Mouse (Mus musculus): ENCODE results near the gene Eya3. TPM values are rescaled to one million over a fixed set of nuclear protein-coding genes. Genes with fewer than 3 reads are reported as not detected.

The Eya3 gene
- polyA plus RNA-seq, 1 experiment from 2014 or later: 12.8 TPM

DNA sequence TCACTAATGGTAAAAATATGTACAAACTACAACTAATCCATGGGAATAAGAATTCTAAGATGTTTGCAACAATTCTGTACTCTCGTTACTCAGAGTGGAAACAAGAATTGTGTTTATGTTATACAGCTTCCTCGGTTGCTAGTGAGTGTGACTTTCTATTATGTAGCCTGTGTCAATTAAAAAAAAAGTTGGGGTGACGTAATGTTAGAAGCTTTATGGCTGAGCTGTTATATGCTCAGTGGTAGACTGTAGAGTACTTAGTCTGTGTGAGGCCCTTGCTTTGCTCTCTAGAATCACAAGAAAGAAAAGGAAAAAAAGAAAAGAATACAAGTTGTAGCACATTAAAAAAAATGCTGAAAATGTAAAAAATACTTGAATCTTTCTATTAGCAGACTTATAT, 15.0 kb downstream of the Eya3 start:
- Histone ChIP-seq H3K27me3 (ENCODE audit: insufficient read depth, low read length) (no peaks in the 10 kb centered on the region), H3K27ac (no peak overlapping the region), H3K9ac (ENCODE audit: low read depth, low read length) (no peak overlapping the region), H3K4me1 (replicated peaks; ENCODE audit: insufficient read depth, low read length) (0 out of 2 replicates have a peak, but pooled peaks cover 3% of the 10 kb centered on the region), H3K4me2 (ENCODE audit: low read length) (no peak overlapping the region), H3K9me3 (replicated peaks; ENCODE audit: low read length) (no peaks in the 10 kb centered on the region), H3K36me3 (ENCODE audit: insufficient read depth, low read length) (0 out of 2 replicates have a peak, but pooled peaks cover 6% of the 10 kb centered on the region), H3K4me3 (replicated peaks; ENCODE audit: low read depth, low read length) (no peak overlapping the region)
- TF ChIP-seq CTCF (IDR thresholded peaks at IDR 0.05; ENCODE audit: low read depth): no peak
- no peak for ATAC-seq (replicated peaks; ENCODE audit: low FRiP score, low read depth)
- no peak for DNase-seq (ENCODE audit: low spot score)
- WGBS: 73% methylated on average over 3 of the region's 3 CpGs

DNA sequence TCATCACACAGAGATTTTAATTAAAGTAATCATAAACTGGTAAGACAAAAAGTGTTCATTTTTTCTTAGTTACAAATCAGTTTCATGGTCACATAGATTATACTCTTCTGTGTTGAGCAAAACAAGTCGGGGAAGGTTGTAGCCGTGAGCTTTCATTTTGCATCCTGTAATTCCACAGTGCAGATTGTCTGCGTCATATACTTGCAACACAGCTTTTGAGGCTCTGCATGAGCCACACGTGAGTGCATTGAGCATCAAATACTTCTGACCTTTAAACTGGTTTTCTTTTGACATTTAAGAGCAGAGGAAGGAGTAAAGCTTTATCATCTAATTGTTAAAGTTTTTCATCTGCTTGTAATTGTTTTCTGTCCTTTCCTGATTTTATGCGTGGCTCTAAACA, 16.5 kb downstream of the Eya3 start:
- WGBS: 70% methylated on average over 5 of the region's 5 CpGs
- H3K4me2 ChIP-seq (ENCODE audit: low read length): no peak overlapping the region
- ATAC-seq (replicated peaks; ENCODE audit: low FRiP score, low read depth): no peak
- no peak overlapping the region for H3K27ac ChIP-seq
- 0 out of 2 replicates have a peak, but pooled peaks cover 6% of the 10 kb centered on the region for H3K36me3 ChIP-seq (ENCODE audit: insufficient read depth, low read length)
- H3K4me1 ChIP-seq (replicated peaks; ENCODE audit: insufficient read depth, low read length): 0 out of 2 replicates have a peak, but pooled peaks cover 3% of the 10 kb centered on the region
- no peaks in the 10 kb centered on the region for H3K9me3 ChIP-seq (replicated peaks; ENCODE audit: low read length)
- H3K9ac ChIP-seq (ENCODE audit: low read depth, low read length): no peak overlapping the region
- TF ChIP-seq CTCF (IDR thresholded peaks at IDR 0.05; ENCODE audit: low read depth): no peak
- no peak overlapping the region for H3K4me3 ChIP-seq (replicated peaks; ENCODE audit: low read depth, low read length)
- H3K27me3 ChIP-seq (ENCODE audit: insufficient read depth, low read length): no peaks in the 10 kb centered on the region
- no peak for DNase-seq (ENCODE audit: low spot score)

DNA sequence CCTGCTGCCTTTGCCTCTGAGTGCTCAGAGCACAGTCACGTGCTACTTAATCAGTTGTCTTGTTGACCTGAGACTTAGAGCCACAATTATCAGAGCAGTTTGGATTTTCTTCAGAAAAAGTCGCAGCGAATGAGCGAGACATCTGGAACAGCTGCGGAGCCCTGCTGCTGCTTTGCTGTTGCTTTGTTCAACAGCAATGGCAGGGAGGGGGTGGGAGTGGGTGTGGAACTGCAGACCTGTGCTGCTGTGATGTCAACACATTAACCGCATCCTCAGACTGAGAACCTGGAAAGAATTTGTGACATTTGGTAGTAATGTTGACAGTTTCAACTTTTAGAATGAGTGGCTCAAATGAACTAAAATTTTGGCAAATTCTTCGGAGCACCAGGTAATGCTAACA, 20.3 kb downstream of the Eya3 start:
- DNase-seq (ENCODE audit: low spot score) (no peak), ATAC-seq (replicated peaks; ENCODE audit: low FRiP score, low read depth) (no peak)
- Histone ChIP-seq H3K4me1 (replicated peaks; ENCODE audit: insufficient read depth, low read length) (no peaks in the 10 kb centered on the region), H3K36me3 (ENCODE audit: insufficient read depth, low read length) (0 out of 2 replicates have a peak, but pooled peaks cover 8% of the 10 kb centered on the region), H3K4me2 (ENCODE audit: low read length) (no peak overlapping the region), H3K27me3 (ENCODE audit: insufficient read depth, low read length) (no peaks in the 10 kb centered on the region), H3K9ac (ENCODE audit: low read depth, low read length) (no peak overlapping the region), H3K9me3 (replicated peaks; ENCODE audit: low read length) (no peaks in the 10 kb centered on the region), H3K4me3 (replicated peaks; ENCODE audit: low read depth, low read length) (no peak overlapping the region), H3K27ac (no peak overlapping the region)
- TF ChIP-seq CTCF (IDR thresholded peaks at IDR 0.05; ENCODE audit: low read depth): no peak
- 90% methylated on average over 7 of the region's 7 CpGs for WGBS

DNA sequence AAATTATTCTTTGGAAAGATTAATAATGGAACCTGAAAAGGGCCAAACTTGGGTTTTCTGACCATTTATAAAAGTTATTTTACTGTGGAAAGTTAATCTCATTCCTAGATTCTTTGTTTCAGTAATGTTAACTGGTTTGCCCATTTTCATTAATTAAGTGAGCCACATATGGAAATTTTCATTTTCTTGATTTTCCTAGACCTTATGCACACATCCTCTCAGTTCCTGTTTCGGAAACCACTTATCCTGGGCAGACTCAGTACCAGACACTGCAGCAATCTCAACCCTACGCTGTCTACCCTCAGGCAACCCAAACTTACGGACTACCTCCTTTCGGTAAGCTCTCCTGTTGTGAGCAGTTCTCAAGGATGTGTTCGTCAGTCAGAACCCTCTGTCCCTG, 33.9 kb downstream of the Eya3 start:
- Histone ChIP-seq H3K36me3 (ENCODE audit: insufficient read depth, low read length) (peaks cover 46% of the 10 kb centered on the region), H3K9me3 (replicated peaks; ENCODE audit: low read length) (no peaks in the 10 kb centered on the region), H3K4me3 (replicated peaks; ENCODE audit: low read depth, low read length) (no peak overlapping the region), H3K4me1 (replicated peaks; ENCODE audit: insufficient read depth, low read length) (no peaks in the 10 kb centered on the region), H3K4me2 (ENCODE audit: low read length) (no peak overlapping the region), H3K9ac (ENCODE audit: low read depth, low read length) (no peak overlapping the region), H3K27ac (no peak overlapping the region), H3K27me3 (ENCODE audit: insufficient read depth, low read length) (no peaks in the 10 kb centered on the region)
- WGBS: 96% methylated on average over 5 of the region's 5 CpGs
- TF ChIP-seq CTCF (IDR thresholded peaks at IDR 0.05; ENCODE audit: low read depth): no peak
- ATAC-seq (replicated peaks; ENCODE audit: low FRiP score, low read depth) (no peak), DNase-seq (ENCODE audit: low spot score) (no peak)

DNA sequence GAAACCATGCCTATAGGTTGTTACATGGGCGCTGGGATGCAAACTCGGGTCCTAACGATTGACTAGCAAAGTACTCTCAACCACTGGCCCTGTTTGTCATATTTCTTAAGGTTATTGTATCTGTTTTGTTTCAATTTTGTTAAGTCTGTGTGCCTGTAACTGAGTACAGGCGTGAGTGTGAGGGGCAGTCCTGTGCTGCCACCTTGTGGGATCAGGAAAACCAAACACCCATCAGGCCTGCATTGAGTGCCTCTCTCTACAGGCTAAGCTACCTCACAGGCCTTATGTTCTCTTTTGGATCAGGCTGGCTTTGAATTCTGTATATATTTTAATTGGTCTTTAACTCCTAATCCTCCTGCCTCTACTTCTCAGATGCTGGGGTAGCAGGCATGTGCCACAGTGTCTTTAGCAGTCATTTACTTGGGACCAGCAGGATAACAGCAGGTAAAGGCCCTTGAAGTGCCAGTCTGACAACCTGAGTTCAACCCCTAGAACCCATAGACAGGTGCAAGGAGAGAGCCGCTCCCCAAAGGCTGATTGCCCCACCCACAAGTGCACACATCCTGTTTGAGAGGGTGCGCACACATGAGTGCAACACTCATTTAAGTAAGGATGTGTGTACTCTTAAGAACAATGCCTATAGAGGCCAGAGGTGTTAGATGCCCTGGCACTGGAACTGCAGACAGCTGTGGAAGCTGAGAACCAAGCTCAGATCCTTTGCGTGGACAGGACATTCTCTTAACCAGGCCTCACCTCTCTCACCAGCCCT, 38.2 kb downstream of the Eya3 start:
- Histone ChIP-seq H3K4me3 (replicated peaks; ENCODE audit: low read depth, low read length) (no peak overlapping the region), H3K9me3 (replicated peaks; ENCODE audit: low read length) (no peaks in the 10 kb centered on the region), H3K4me2 (ENCODE audit: low read length) (no peak overlapping the region), H3K27me3 (ENCODE audit: insufficient read depth, low read length) (no peaks in the 10 kb centered on the region), H3K36me3 (ENCODE audit: insufficient read depth, low read length) (peaks cover 27% of the 10 kb centered on the region), H3K9ac (ENCODE audit: low read depth, low read length) (no peak overlapping the region), H3K4me1 (replicated peaks; ENCODE audit: insufficient read depth, low read length) (no peaks in the 10 kb centered on the region), H3K27ac (no peak overlapping the region)
- TF ChIP-seq CTCF (IDR thresholded peaks at IDR 0.05; ENCODE audit: low read depth): peak; percentile 67
- ATAC-seq (replicated peaks; ENCODE audit: low FRiP score, low read depth): no peak
- 89% methylated on average over 7 of the region's 7 CpGs for WGBS
- peak; percentile 18 for DNase-seq (ENCODE audit: low spot score)

DNA sequence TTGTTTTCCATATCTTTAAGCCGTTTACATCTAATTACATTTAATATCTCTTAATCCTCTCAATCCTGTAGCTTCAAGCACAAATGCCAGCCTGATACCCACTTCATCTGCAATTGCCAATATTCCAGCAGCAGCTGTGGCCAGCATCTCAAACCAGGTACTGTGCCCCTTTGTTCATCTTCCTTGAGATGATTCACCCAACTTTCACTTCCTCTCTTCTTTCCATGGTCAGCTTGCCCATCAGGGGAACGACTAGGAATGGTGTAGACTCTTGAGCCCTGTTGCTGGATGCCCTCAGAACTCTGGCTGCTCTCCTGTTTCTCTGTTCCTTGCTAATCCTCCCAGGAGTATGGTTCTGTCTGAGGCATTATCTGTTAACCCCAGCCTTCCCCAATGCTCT, 50.8 kb downstream of the Eya3 start:
- no peaks in the 10 kb centered on the region for H3K4me1 ChIP-seq (replicated peaks; ENCODE audit: insufficient read depth, low read length)
- H3K9ac ChIP-seq (ENCODE audit: low read depth, low read length): no peak overlapping the region
- no peak overlapping the region for H3K4me3 ChIP-seq (replicated peaks; ENCODE audit: low read depth, low read length)
- H3K9me3 ChIP-seq (replicated peaks; ENCODE audit: low read length): no peaks in the 10 kb centered on the region
- no peak for TF ChIP-seq CTCF (IDR thresholded peaks at IDR 0.05; ENCODE audit: low read depth)
- WGBS: 91% methylated on average over 2 of the region's 2 CpGs
- no peak overlapping the region for H3K27ac ChIP-seq
- no peaks in the 10 kb centered on the region for H3K27me3 ChIP-seq (ENCODE audit: insufficient read depth, low read length)
- ATAC-seq (replicated peaks; ENCODE audit: low FRiP score, low read depth) (no peak), DNase-seq (ENCODE audit: low spot score) (no peak)
- H3K4me2 ChIP-seq (ENCODE audit: low read length): no peak overlapping the region
- peaks cover 42% of the 10 kb centered on the region for H3K36me3 ChIP-seq (ENCODE audit: insufficient read depth, low read length)

Data from kidney, postnatal 0 days (tissue).